Mouse (Mus musculus) right cerebral cortex, postnatal 4 days (tissue): ENCODE data around the gene Nr2c2.
A peak's percentile ranks its signal among the peaks of the same experiment; 100 is the strongest.

Experiments
- DNase-seq: peaks from one replicate; pipeline ENCODE4 v3.0.0-alpha.2; 2022

The Nr2c2 gene

GRCm38 (mm10) chr6:92131456-92131855, 40.3 kb downstream of the Nr2c2 start:
- no peak for DNase-seq

GRCm38 (mm10) chr6:92132021-92132911, 41.1 kb downstream of the Nr2c2 start:
- peak; percentile 6 for DNase-seq

- no peak for DNase-seq
Measured at GRCm38 (mm10) chr6:92133617-92134016, 42.4 kb downstream of the Nr2c2 start.

- no peak for DNase-seq
Measured at GRCm38 (mm10) chr6:92136356-92136755, 45.2 kb downstream of the Nr2c2 start.

GRCm38 (mm10) chr6:92145881-92146280, 54.7 kb downstream of the Nr2c2 start:
- no peak for DNase-seq

- DNase-seq: no peak
Measured at GRCm38 (mm10) chr6:92153774-92154173, 62.6 kb downstream of the Nr2c2 start.

GRCm38 (mm10) chr6:92158801-92159200, 67.6 kb downstream of the Nr2c2 start:
- DNase-seq: no peak

- DNase-seq: no peak
Measured at GRCm38 (mm10) chr6:92162724-92163123, 71.5 kb downstream of the Nr2c2 start.

GRCm38 (mm10) chr6:92176450-92176849, 85.3 kb downstream of the Nr2c2 start:
- DNase-seq: no peak

- peak; percentile 76 for DNase-seq
Measured at GRCm38 (mm10) chr6:92183621-92184131, 92.5 kb downstream of the Nr2c2 start, which contains the start of gene Mrps25. Gene Mrps25, minus strand, starts transcription at chr6:92184033.

GRCm38 (mm10) chr6:92184178-92184577, 93.0 kb downstream of the Nr2c2 start:
- DNase-seq: no peak

- DNase-seq: no peak
Measured at GRCm38 (mm10) chr6:92199414-92199813, 108.2 kb downstream of the Nr2c2 start.

GRCm38 (mm10) chr6:92214055-92214772, 123.0 kb downstream of the Nr2c2 start:
- DNase-seq: no peak

- DNase-seq: peak; percentile 84
Measured at GRCm38 (mm10) chr6:92214773-92215449, 123.7 kb downstream of the Nr2c2 start, which contains the start of gene Rbsn. Gene Rbsn, minus strand, starts transcription at chr6:92214925.

- DNase-seq: peak; percentile 25
Measured at GRCm38 (mm10) chr6:92219445-92219844, 128.3 kb downstream of the Nr2c2 start.

GRCm38 (mm10) chr6:92221604-92222003, 130.4 kb downstream of the Nr2c2 start:
- no peak for DNase-seq

GRCm38 (mm10) chr6:92222021-92222420, 130.8 kb downstream of the Nr2c2 start:
- DNase-seq: no peak
